Mouse (Mus musculus) heart, embryonic 14.5 days (tissue): ENCODE measurements at regions not wholly inside any gene's neighbourhood (a gene's known extent, or its start where the extent isn't known, plus 50 kb on each side); places are given as distances from the start of the nearest gene placed in this dataset.

Experiments used
- ATAC-seq: fragments of 200-750 bp; cut with Nextera tagmentation; 2 replicates; pipeline ENCODE4 v1.8.0; 2017; ENCODE audit warnings: low read depth, moderate TSS enrichment; ENCODE audit not compliant: insufficient number of reproducible peaks, insufficient read depth, low FRiP score
- H3K27ac ChIP-seq, 2 experiments: fragments of 200-500 bp in 1 of 2; fragments of 300-500 bp in 1 of 2; sonication (generic) in 1 of 2; replicated peaks in 1 of 2; 2 replicates each; pipeline ENCODE4 v1.5.1; 2012 to 2014; ENCODE audit warnings: low read depth in 2 of 2, low read length in 2 of 2, control low read depth in 1 of 2, mild to moderate bottlenecking in 1 of 2, mixed read lengths in 1 of 2; ENCODE audit not compliant: control insufficient read depth in 1 of 2, insufficient read depth in 1 of 2
- H3K27me3 ChIP-seq: fragments of 300-500 bp; sonication (generic); 2 replicates; pipeline ENCODE4 v1.6.1; 2014; ENCODE audit warnings: mild to moderate bottlenecking, low read length, control low read depth; ENCODE audit not compliant: control insufficient read depth, insufficient read depth
- H3K36me3 ChIP-seq: fragments of 300-500 bp; sonication (generic); 2 replicates; pipeline ENCODE4 v1.6.1; 2014; ENCODE audit warnings: mild to moderate bottlenecking, control low read depth, low read length, mixed read lengths; ENCODE audit not compliant: control insufficient read depth, insufficient read depth
- H3K4me1 ChIP-seq, 2 experiments: fragments of 200-500 bp in 1 of 2; fragments of 300-500 bp in 1 of 2; sonication (generic) in 1 of 2; 2 replicates each; pipeline ENCODE4 v1.6.1; 2012 to 2014; ENCODE audit warnings: low read length in 2 of 2, control low read depth in 1 of 2, mixed read lengths in 1 of 2; ENCODE audit not compliant: control insufficient read depth in 2 of 2, insufficient read depth in 2 of 2
- H3K4me2 ChIP-seq: fragments of 300-500 bp; sonication (generic); 2 replicates; pipeline ENCODE4 v1.6.1; 2014; ENCODE audit warnings: mild to moderate bottlenecking, low read length
- H3K4me3 ChIP-seq, 2 experiments: fragments of 200-500 bp in 1 of 2; fragments of 300-500 bp in 1 of 2; sonication (generic) in 1 of 2; 2 replicates each; pipeline ENCODE4 v1.5.1; 2012 to 2014; ENCODE audit warnings: low read length in 2 of 2, mild to moderate bottlenecking in 2 of 2, control low read depth in 1 of 2, low read depth in 1 of 2, moderate library complexity in 1 of 2; ENCODE audit not compliant: control insufficient read depth in 1 of 2, insufficient read depth in 1 of 2
- H3K9ac ChIP-seq: fragments of 300-500 bp; sonication (generic); 2 replicates; pipeline ENCODE4 v1.6.1; 2014; ENCODE audit warnings: mild to moderate bottlenecking, low read length
- H3K9me3 ChIP-seq: fragments of 300-500 bp; sonication (generic); 2 replicates; pipeline ENCODE4 v1.6.1; 2016; ENCODE audit warnings: low read length, control low read depth; ENCODE audit not compliant: control insufficient read depth
- WGBS: fragments of 180-500 bp; shearing (Covaris S2); extraction: QIAGEN DNeasy Blood & Tissue Kit; methylation state at CpG from one replicate; pipeline ENCODE4 v1.1.7; 2014; 5-methylcytosine and 5-hydroxymethylcytosine counted together

GRCm38 (mm10) chr12:32685788-32686385 is 133.5 kb upstream of the Nampt start:
- Histone ChIP-seq H3K27me3 (no peaks in the 10 kb centered on the region), H3K9me3 (no peaks in the 10 kb centered on the region), H3K4me1 (no peaks in the 10 kb centered on the region), H3K4me2 (no peak overlapping the region), H3K27ac (no peak overlapping the region), H3K36me3 (no peaks in the 10 kb centered on the region), H3K4me3 (no peak overlapping the region), H3K9ac (no peak overlapping the region)
- WGBS, result 87% methylated on average over 7 of the region's 7 CpGs
- no peak for ATAC-seq

GRCm38 (mm10) chr12:32689361-32689760 is 130.0 kb upstream of the Nampt start:
- Histone ChIP-seq H3K9me3 (no peaks in the 10 kb centered on the region), H3K36me3 (no peaks in the 10 kb centered on the region), H3K4me3 (no peak overlapping the region), H3K9ac (no peak overlapping the region), H3K4me2 (no peak overlapping the region), H3K27me3 (no peaks in the 10 kb centered on the region), H3K4me1 (peaks cover 0 to 2% of the 10 kb centered on the region in 2 experiments; a peak in 2 of 4 replicates), H3K27ac (no peak overlapping the region)
- WGBS, result 79% methylated on average over 4 of the region's 4 CpGs
- ATAC-seq, result no peak

- H3K9me3 ChIP-seq, result no peaks in the 10 kb centered on the region
- no peak overlapping the region for H3K4me3 ChIP-seq
- no peak overlapping the region for H3K27ac ChIP-seq
- WGBS, result 84% methylated on average over 2 of the region's 2 CpGs
- no peak for ATAC-seq
- H3K4me2 ChIP-seq, result no peak overlapping the region
- no peaks in the 10 kb centered on the region for H3K27me3 ChIP-seq
- H3K36me3 ChIP-seq, result no peaks in the 10 kb centered on the region
- H3K4me1 ChIP-seq, result peaks cover 0 to 2% of the 10 kb centered on the region in 2 experiments; a peak in 2 of 4 replicates
- no peak overlapping the region for H3K9ac ChIP-seq
These were observed 129.2 kb upstream of the Nampt start for GRCm38 (mm10) chr12:32690096-32690495.

- ATAC-seq, result no peak
These were observed 127.1 kb upstream of the Nampt start for GRCm38 (mm10) chr12:32692081-32692819.

GRCm38 (mm10) chr12:32692962-32693361 is 126.4 kb upstream of the Nampt start:
- Histone ChIP-seq H3K4me2 (no peak overlapping the region), H3K9me3 (no peaks in the 10 kb centered on the region), H3K4me3 (no peak overlapping the region), H3K9ac (no peak overlapping the region), H3K27me3 (no peaks in the 10 kb centered on the region), H3K27ac (no peak overlapping the region), H3K36me3 (no peaks in the 10 kb centered on the region), H3K4me1 (peaks cover 0 to 2% of the 10 kb centered on the region in 2 experiments; a peak in 2 of 4 replicates)
- no peak for ATAC-seq
- 80% methylated on average over 7 of the region's 7 CpGs for WGBS

More at GRCm38 (mm10) chr12:32692081-32692819, 127.1 kb upstream of the Nampt start:
- Histone ChIP-seq H3K36me3 (no peaks in the 10 kb centered on the region), H3K27ac (no peak overlapping the region), H3K9ac (no peak overlapping the region), H3K4me2 (no peak overlapping the region), H3K9me3 (no peaks in the 10 kb centered on the region), H3K27me3 (no peaks in the 10 kb centered on the region), H3K4me3 (no peak overlapping the region), H3K4me1 (peaks cover 0 to 2% of the 10 kb centered on the region in 2 experiments; a peak in 2 of 4 replicates)
- WGBS, result 60% methylated on average over 8 of the region's 8 CpGs

GRCm38 (mm10) chr12:32693678-32694077 is 125.7 kb upstream of the Nampt start:
- no peak overlapping the region for H3K9ac ChIP-seq
- H3K27ac ChIP-seq, result no peak overlapping the region
- no peaks in the 10 kb centered on the region for H3K36me3 ChIP-seq
- H3K9me3 ChIP-seq, result no peaks in the 10 kb centered on the region
- no peak overlapping the region for H3K4me2 ChIP-seq
- H3K27me3 ChIP-seq, result no peaks in the 10 kb centered on the region
- H3K4me1 ChIP-seq, result peaks cover 0 to 2% of the 10 kb centered on the region in 2 experiments; a peak in 2 of 4 replicates
- ATAC-seq, result no peak
- H3K4me3 ChIP-seq, result no peak overlapping the region
- 81% methylated on average over 1 of the region's 1 CpGs for WGBS

- WGBS, result 76% methylated on average over 2 of the region's 2 CpGs
- no peak overlapping the region for H3K4me2 ChIP-seq
- H3K27me3 ChIP-seq, result no peaks in the 10 kb centered on the region
- no peaks in the 10 kb centered on the region for H3K36me3 ChIP-seq
- no peak overlapping the region for H3K27ac ChIP-seq
- ATAC-seq, result no peak
- no peak overlapping the region for H3K9ac ChIP-seq
- no peak overlapping the region for H3K4me3 ChIP-seq
- H3K4me1 ChIP-seq, result peaks cover 0 to 2% of the 10 kb centered on the region in 2 experiments; a peak in 2 of 4 replicates
- no peaks in the 10 kb centered on the region for H3K9me3 ChIP-seq
These were observed 122.5 kb upstream of the Nampt start for GRCm38 (mm10) chr12:32696832-32697231.
